8 mouse cellular contexts compared by ENCODE assay signal in the genomic region with DNA sequence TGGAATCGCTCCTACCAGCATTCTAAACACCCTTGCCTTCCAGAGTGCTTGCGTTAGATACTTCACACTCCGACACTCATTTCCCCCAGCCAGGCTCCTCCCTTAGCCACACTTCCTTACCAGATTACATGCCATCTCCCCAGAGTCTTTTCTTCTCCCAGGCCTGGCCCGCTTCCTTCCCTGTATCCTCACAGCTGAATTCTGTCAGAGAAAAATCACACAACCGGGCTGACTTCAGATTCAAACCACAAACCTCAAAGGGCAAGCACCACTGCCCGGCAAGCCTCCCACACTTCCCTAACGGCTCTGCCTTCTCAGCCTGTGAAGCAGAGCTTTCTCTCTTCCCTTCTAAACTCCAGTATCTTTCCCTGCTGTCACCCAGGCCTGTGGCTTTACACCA. TPM values are rescaled to one million over a fixed set of nuclear protein-coding genes. Genes with fewer than 3 reads are reported as not detected.
DNase-seq lines count a peak whose midpoint lies in the region; ATAC-seq and TF ChIP-seq lines count a peak whose summit lies in the region.
"Had no signal": no experiment of that assay in that cellular context is flagged by ENCODE, and none has a peak within 500 bp of the region (broad histone marks: within the 10 kb centered on the region; RNA-seq: fewer than 3 reads in every experiment).

No protein-coding gene starts in this region.

- H3K27ac ChIP-seq in ES-Bruce4 (ENCODE audit: insufficient read depth, low read length), result peak overlapping the region; percentile 49
- peak overlapping the region; percentile 40 for H3K27ac ChIP-seq in heart, embryonic 15.5 days
- no peak overlapping the region for H3K27ac ChIP-seq in left cerebral cortex, adult 2 months

- no peaks in the 10 kb centered on the region for H3K27me3 ChIP-seq in ES-Bruce4 (ENCODE audit: control insufficient read depth, insufficient read depth, low read length, poor library complexity, severe bottlenecking)
- H3K27me3 ChIP-seq in heart, embryonic 15.5 days, result no peaks in the 10 kb centered on the region
- H3K27me3 ChIP-seq in splenic B cell, adult 2 months (ENCODE audit: control insufficient read depth, insufficient read depth, low read length, poor library complexity, severe bottlenecking), result no peaks in the 10 kb centered on the region

- H3K4me2 ChIP-seq in heart, embryonic 15.5 days, result peak overlapping the region; percentile 16; the same call in 1 of the 2 replicates

- 38% methylated on average over 7 of the region's 7 CpGs for WGBS in heart, embryonic 15.5 days

- intact Hi-C loops in left cerebral cortex, adult 2 months (cut with DNase I), result no loop called here

- peaks cover 4% of the 10 kb centered on the region; the same call in 1 of the 2 replicates for H3K36me3 ChIP-seq in ES-Bruce4 (ENCODE audit: control insufficient read depth, insufficient read depth, low read length, poor library complexity, severe bottlenecking)
- peaks cover 7% of the 10 kb centered on the region for H3K36me3 ChIP-seq in heart, embryonic 15.5 days
- no peaks in the 10 kb centered on the region for H3K36me3 ChIP-seq in splenic B cell, adult 2 months (ENCODE audit: control insufficient read depth, insufficient read depth, low read length, poor library complexity, severe bottlenecking)

- H3K9me3 ChIP-seq in ES-Bruce4 (replicated peaks; ENCODE audit: control insufficient read depth, insufficient read depth, low read length, poor library complexity, severe bottlenecking), result no peaks in the 10 kb centered on the region
- H3K9me3 ChIP-seq in heart, embryonic 15.5 days (replicated peaks), result no peaks in the 10 kb centered on the region

- 0 out of 2 replicates have a peak, but pooled peaks have one; percentile 11 for ATAC-seq in heart, embryonic 15.5 days (replicated peaks; ENCODE audit: insufficient number of reproducible peaks, insufficient read depth, low FRiP score, low read depth)

- no peak for TF ChIP-seq POLR2A in ES-Bruce4 (IDR thresholded peaks at IDR 0.05; ENCODE audit: insufficient read depth, low read length)

- TF ChIP-seq EP300 in ES-Bruce4 (IDR thresholded peaks at IDR 0.05; ENCODE audit: insufficient read depth, low read depth, low read length), result no peak

- peak overlapping the region; percentile 15; the same call in 1 of the 2 replicates for H3K9ac ChIP-seq in ES-Bruce4 (ENCODE audit: low read depth, poor library complexity, severe bottlenecking)
- no peak overlapping the region for H3K9ac ChIP-seq in heart, embryonic 15.5 days

- no peak for TF ChIP-seq CTCF in ES-Bruce4 (IDR thresholded peaks at IDR 0.05; ENCODE audit: low read depth, low read length)
- no peak for TF ChIP-seq CTCF in left cerebral cortex, adult 2 months (IDR thresholded peaks at IDR 0.05)

- H3K4me3 ChIP-seq in ES-Bruce4 (ENCODE audit: low read depth, low read length), result no peak overlapping the region
- H3K4me3 ChIP-seq in heart, embryonic 15.5 days, result no peak overlapping the region
- no peak overlapping the region for H3K4me3 ChIP-seq in left cerebral cortex, adult 2 months
- H3K4me3 ChIP-seq: erythroblast, embryonic 14.5 days had no signal

- peak; percentile 26 for DNase-seq in adrenal gland, postnatal 14 days
- DNase-seq in lung, adult 18-20 months, result peak; percentile 60 to 67
- DNase-seq in splenic B cell, adult 2 months (ENCODE audit: low read depth, low spot score), result peak; percentile 64
- no peak for DNase-seq in left cerebral cortex, adult 2 months (ENCODE audit: extremely low spot score in 1 of 2, low spot score in 2 of 2)
- DNase-seq in right cerebral cortex, postnatal 4 days, result no peak

- peaks cover 5% of the 10 kb centered on the region for H3K4me1 ChIP-seq in ES-Bruce4 (ENCODE audit: control insufficient read depth, insufficient read depth, low read length)
- peaks cover 18% of the 10 kb centered on the region for H3K4me1 ChIP-seq in heart, embryonic 15.5 days (replicated peaks)

RNA-seq across cellular contexts. Expression of a gene that starts 4.7 kb away (rescaled TPM):
- polyA plus RNA-seq in ES-Bruce4 (2011; ENCODE audit: insufficient read depth, insufficient read length, low read depth, missing spikeins), result 49.6 and 52.7 TPM in 2 replicates
- total RNA-seq in adrenal gland, postnatal 14 days (2021), result 32.3 and 36.5 TPM in 2 replicates
- 27.5 and 32.5 TPM in 2 replicates for polyA plus RNA-seq in heart, embryonic 15.5 days (2015; fragmentation: Nextera tagmentation; extraction: Ambion mirVana)
- total RNA-seq in left cerebral cortex, adult 2 months (2021), result 10 to 100 TPM; 68.1 to 73.1 TPM

RNA-seq across cellular contexts. Expression of a gene that starts 8.2 kb away (rescaled TPM):
- 0.90 and 1.3 TPM in 2 replicates for polyA plus RNA-seq in ES-Bruce4 (2011; ENCODE audit: insufficient read depth, insufficient read length, low read depth, missing spikeins)
- 0.48 and 1.4 TPM in 2 replicates for total RNA-seq in adrenal gland, postnatal 14 days (2021)
- 0.50 and 1.4 TPM in 2 replicates for polyA plus RNA-seq in heart, embryonic 15.5 days (2015; fragmentation: Nextera tagmentation; extraction: Ambion mirVana)
- total RNA-seq in left cerebral cortex, adult 2 months (2021), result not detected
- polyA plus RNA-seq: erythroblast, embryonic 14.5 days had no signal

RNA-seq across cellular contexts. Expression of a gene that starts 47.5 kb away (rescaled TPM):
- 350 and 361 TPM in 2 replicates for polyA plus RNA-seq in ES-Bruce4 (2011; ENCODE audit: insufficient read depth, insufficient read length, low read depth, missing spikeins)
- 94.2 and 101 TPM in 2 replicates for total RNA-seq in adrenal gland, postnatal 14 days (2021)
- polyA plus RNA-seq in heart, embryonic 15.5 days (2015; fragmentation: Nextera tagmentation; extraction: Ambion mirVana), result 126 and 128 TPM in 2 replicates
- 100 to 1,000 TPM; 132 to 136 TPM for total RNA-seq in left cerebral cortex, adult 2 months (2021)

Comparison
In these comparisons a context has a peak if more than half of its experiments do, and no peak if none do; other contexts are left out.
1. DNase-seq: peak in adrenal gland, postnatal 14 days (single experiment), lung, adult 18-20 months (2 of 2) and splenic B cell, adult 2 months (single experiment); none in left cerebral cortex, adult 2 months (0 of 2) and right cerebral cortex, postnatal 4 days (single experiment).